Mouse (Mus musculus) 3134 (cell line): ENCODE data around the gene Usp48.
A peak's percentile ranks its signal among the peaks of the same experiment; 100 is the strongest.

Experiments
- DNase-seq: peaks from one replicate; pipeline ENCODE4 v3.0.0-alpha.2; 2011; ENCODE audit warnings: low spot score; ENCODE audit not compliant: insufficient read length; ENCODE audit errors: extremely low read depth

Gene Usp48

DNA sequence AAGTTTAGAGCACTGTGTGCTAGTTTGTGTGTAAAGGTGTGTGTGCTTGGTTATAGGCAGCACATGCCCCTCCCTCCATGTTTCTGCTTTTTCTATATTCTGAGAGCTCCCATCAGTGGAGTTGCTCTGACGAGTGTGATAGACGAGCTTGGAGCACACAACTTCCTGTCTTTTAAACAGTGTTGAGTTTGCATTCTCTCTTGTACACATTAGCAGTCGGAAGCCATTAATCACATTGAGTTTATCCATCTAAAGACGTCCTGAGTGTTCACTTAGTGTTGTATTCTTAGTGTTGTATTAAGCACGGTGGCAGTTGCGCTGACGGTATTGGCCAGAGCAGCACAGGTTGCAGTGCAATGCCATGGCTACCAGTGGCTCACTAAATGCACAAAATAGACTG lies 15.7 kb downstream of the Usp48 start:
- DNase-seq: no peak

DNA sequence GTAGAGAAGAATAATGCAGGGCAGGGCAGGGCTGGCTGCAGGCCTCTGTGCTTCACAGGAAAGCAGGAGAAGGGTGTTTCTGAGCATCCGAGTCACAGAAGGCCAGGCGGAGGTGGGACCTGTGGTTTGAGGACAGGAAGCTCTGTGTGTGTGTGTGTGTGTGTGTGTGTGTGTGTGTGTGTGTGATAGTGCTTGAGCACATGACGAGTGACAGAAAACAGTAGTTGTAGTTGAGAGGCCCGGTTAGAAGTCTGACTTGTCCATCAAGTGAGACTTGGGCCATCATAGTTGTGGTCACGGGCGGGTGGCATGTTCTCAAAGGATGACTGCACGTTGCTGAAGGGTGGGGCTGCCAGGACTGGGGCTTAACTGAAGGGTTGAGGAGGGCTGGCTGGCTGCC lies 16.1 kb downstream of the Usp48 start:
- peak; percentile 32 for DNase-seq

- no peak for DNase-seq
These were observed 16.7 kb downstream of the Usp48 start for GRCm38 (mm10) chr4:137610256-137610655.

- no peak for DNase-seq
These were observed 29.3 kb downstream of the Usp48 start for GRCm38 (mm10) chr4:137622847-137623246.

GRCm38 (mm10) chr4:137627476-137628235 lies 34.1 kb downstream of the Usp48 start:
- no peak for DNase-seq

- DNase-seq: no peak
These were observed 34.8 kb downstream of the Usp48 start for GRCm38 (mm10) chr4:137628400-137628799.

- peak; percentile 23 for DNase-seq
These were observed 35.8 kb downstream of the Usp48 start for GRCm38 (mm10) chr4:137629354-137629753.

DNA sequence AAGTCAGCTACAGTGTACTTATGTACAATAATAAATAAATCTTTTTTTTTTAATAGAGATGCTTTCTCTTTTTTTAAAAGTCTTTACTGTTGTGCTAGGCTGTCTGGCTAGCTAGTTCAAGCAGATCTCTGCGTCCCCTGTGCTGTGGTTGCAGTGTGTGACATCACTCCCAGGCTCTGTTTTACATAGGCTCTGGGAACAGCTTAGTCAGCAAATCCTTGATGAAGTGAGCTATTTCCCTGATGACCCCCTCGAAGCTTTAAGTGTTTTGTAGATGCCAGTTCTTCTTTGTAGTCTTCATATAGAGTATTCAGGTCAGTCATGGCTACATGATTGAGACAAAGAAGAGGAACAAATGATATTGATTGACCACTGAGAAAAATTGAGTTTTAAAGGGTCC lies 36.6 kb downstream of the Usp48 start:
- no peak for DNase-seq

DNA sequence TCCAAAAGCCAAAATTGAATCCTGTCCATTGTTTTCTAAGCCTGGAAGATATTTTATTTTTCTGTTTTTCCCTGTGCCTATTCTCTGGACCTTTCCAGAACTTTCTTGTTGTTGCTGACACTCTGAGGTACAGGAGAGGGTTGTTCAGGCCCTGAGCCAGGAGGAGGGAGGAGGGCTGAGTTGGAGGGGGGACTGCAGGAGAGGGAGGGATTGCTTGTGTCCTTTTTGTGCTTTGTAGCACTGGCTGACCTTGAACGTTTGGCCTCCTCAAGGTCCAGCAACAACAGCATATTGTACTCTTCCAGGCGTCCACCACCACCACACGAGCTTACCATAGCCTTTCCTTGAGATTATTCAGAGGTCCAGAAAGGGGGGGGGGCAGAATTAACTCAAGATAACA lies 38.0 kb downstream of the Usp48 start:
- DNase-seq: no peak

GRCm38 (mm10) chr4:137633394-137633793 lies 39.8 kb downstream of the Usp48 start:
- DNase-seq: no peak

DNA sequence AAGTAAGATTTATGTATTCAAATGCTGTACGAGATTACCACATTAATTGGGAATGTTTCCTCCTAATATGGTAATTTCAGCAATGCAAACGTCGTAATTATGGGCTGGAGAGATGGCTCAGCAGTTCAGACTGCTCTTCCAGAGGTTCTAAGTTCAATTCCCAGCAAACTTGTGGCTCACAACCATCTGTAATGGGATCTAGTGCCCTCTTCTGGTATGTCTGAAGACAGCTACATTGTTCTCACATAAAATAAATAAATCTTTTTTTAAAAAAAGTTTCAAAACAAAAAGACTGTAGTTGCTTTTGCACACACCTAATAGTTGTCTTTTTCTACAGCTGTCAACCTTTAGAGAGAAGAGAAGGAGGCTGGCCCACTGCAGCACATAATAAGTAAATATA lies 43.0 kb downstream of the Usp48 start:
- no peak for DNase-seq

DNA sequence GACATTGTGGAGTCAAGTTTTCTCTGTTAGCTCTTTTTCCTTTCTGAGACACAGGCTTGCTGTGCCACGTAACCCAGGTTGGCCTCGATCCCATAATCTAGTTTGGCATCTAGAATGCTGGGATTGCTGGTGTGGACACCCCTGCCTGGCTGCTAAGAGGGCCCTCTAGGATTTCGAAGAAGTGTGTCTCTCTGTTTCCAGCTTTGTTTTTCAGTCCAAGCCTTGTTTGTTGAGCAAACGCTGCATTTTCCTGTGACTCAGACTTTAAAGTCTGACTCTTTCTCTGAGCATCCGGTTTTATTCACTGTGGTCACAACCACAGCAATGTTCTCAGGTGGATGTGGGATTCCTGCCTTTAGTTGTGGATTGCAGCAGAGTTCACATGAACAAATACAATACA lies 48.0 kb downstream of the Usp48 start:
- DNase-seq: peak; percentile 68

GRCm38 (mm10) chr4:137642101-137642500 lies 48.5 kb downstream of the Usp48 start:
- no peak for DNase-seq

DNA sequence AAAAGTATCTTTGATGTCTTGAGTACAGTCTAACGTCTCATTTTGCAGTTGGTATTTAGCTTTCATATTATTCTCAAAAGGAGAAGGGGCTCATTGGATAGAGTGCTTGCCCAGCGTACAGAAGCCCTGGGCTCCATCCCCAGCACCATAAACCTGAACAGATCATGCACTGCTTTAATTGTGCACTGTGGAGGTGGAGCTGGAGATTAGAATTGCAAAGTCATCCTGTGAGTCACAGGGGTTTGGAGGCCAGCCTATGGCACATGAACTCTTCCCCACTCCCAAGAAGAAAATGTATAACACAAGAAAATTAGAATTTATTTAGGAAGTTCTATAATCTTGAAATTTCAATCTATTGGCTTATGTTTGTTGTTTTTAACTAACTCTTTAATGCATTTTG lies 49.9 kb downstream of the Usp48 start:
- DNase-seq: no peak

DNA sequence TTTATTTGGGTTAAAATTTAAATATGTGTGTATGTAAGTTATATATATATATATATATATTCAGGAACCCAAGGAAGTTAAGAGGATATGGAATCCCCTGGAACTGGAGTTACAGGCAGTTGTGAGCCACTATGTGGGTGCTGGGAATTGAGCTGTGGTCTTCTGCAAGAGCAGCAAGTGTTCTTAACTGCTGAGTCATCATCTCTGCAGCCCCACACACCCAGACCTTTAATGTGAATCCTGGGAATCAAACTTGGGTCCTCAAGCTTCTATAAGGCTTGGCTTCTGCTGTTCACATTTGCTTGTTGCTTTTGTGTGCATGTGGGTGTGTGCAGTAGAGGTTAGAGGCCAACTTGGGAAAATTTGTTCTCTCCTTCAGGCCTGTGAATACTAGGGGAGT lies 52.7 kb downstream of the Usp48 start:
- DNase-seq: no peak

DNA sequence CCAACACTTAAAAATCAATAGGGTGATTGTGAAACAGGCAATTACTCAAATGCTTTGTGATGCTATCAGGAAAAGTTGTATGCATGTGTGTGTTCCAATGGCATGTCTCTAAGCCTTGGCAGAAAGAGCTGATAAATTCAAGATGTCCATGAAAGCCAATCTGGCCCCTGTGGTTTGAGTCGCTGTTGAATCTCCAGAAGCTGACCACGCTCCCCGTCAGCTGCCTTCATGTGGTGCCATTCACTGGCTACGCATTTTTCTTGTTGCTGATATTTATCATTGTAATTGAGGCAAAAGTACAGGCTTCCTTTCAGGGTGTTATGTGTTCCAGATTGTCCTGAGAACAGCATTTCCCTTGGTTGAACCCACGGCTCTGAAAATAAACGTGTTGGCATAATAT lies 54.1 kb downstream of the Usp48 start:
- no peak for DNase-seq

- no peak for DNase-seq
These were observed 54.7 kb downstream of the Usp48 start for GRCm38 (mm10) chr4:137648230-137648629.

DNA sequence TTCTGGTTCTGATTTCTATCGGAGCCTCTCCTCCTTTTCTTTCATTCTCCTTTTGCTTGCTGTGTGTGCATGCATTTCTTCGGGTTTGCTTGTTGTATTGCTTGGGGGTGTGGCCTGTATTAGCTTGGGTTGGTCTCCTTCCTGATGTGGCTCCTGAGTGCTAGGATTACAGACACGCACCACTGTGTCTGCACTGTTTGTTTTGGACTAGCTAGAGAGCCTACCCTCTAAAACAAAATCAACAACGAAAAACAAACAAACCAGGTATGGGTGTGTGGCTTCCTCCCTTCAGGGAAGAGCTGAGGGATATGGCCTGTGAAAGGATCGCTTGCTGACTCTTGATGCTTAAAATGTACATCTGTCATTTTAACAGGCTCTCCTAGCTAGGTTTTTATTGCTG lies 57.4 kb downstream of the Usp48 start:
- no peak for DNase-seq

DNA sequence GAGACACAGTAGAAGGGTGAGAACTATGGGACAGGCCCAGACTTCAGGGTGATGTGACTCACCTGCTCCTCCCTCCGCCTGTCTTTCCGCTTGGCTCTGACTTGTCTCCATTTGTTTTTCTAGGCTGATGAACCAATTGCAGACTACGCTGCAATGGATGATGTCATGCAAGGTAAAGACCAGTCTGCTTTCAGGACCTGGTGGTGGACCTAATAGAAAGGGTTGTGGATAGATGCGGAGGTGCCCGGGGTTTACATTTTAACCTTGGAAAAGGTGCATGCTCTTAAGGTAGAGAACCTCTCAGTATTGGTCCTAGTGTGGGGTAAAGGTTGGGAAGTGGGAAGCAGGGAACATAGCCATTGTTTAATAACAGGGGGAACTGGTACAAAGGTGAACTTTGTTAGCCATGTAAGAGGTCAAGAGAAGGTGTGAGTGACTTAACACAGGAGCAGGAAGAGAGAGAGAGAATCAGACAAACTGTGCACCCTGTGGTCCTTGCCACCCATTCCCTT lies 59.3 kb downstream of the Usp48 start:
- DNase-seq: no peak

DNA sequence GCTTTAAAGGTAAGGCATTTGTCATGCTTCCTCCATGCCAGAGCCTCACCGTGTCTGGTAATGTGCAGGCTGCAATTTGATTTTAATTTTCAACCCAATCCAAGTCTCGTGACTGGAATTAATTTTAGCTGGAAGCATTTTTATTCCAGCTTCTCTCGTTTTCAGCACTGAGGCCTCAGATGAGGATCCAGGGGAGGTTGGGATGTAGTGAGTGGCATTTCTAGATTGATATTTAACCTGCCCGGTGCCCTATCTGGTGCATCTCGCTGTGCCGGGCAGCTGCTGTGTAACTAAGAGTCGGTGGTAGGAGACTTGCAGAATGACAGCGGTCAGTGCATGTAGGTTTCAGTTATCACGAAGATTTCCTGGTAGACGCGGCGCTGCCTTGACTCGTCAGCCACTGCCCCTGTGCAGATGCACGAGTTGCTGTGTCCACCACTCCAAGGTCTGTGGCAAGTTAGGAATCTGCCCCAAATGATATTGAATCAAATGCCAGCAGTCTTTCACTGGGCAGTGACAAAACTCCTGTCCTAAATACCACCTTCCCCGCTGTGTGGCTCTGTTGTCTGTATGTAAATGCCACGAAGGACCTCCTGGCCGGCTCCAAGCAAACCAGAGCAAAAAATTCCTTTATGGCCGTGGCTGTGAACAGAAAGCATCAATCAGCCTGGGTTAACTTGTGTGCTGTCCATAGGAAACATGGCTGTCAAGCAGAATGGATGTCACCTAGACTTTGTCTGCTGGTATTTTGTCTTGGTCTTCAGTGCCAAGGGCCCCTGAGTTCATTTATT lies 61.9 kb downstream of the Usp48 start:
- no peak for DNase-seq

- DNase-seq: no peak
These were observed 64.1 kb downstream of the Usp48 start for GRCm38 (mm10) chr4:137657674-137658073.

GRCm38 (mm10) chr4:137659541-137659940 lies 66.0 kb downstream of the Usp48 start:
- DNase-seq: no peak
